Mouse (Mus musculus): ENCODE data around the gene Plcb1.

DNA sequence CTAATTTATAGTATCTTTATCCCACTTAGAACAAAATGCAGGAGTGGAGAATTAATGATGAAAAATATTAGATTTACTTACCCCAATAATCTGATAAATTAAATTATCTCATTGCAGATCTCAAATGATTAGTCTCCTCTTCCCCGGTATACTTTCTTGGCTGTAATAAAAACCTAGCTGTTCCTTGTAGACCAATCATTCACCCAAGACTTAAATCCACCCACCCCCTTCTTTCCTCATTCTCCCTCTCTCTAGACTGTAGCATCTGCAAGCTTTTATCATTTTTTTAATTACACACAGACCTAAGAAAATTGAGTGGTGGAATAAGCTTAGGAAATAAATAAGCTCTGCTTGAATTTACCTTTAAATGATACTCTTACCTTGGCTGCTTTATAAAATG, 514.6 kb downstream of the Plcb1 start:
- no peak for TF ChIP-seq CTCF (IDR thresholded peaks at IDR 0.05; ENCODE audit: control insufficient read depth, insufficient read depth, insufficient read length)
- no peak for TF ChIP-seq USF1 (IDR thresholded peaks at IDR 0.05; ENCODE audit: low read depth)
